Mouse (Mus musculus) cerebellum, postnatal 4 days (tissue): ENCODE results near the gene Degs1.
A peak's percentile ranks its signal among the peaks of the same experiment; 100 is the strongest.
"Not testable (repeated sequence)": the region's sequence is repeated elsewhere in the genome, so short reads cannot be mapped to it uniquely, and the experiment has no call there.

ENCODE experiments used
- DNase-seq, 2 experiments: peaks; one replicate each; pipeline ENCODE4 v3.0.0; 2022; ENCODE audit warnings: low spot score in 2 of 2, mixed read lengths in 1 of 2

Degs1 gene

DNA sequence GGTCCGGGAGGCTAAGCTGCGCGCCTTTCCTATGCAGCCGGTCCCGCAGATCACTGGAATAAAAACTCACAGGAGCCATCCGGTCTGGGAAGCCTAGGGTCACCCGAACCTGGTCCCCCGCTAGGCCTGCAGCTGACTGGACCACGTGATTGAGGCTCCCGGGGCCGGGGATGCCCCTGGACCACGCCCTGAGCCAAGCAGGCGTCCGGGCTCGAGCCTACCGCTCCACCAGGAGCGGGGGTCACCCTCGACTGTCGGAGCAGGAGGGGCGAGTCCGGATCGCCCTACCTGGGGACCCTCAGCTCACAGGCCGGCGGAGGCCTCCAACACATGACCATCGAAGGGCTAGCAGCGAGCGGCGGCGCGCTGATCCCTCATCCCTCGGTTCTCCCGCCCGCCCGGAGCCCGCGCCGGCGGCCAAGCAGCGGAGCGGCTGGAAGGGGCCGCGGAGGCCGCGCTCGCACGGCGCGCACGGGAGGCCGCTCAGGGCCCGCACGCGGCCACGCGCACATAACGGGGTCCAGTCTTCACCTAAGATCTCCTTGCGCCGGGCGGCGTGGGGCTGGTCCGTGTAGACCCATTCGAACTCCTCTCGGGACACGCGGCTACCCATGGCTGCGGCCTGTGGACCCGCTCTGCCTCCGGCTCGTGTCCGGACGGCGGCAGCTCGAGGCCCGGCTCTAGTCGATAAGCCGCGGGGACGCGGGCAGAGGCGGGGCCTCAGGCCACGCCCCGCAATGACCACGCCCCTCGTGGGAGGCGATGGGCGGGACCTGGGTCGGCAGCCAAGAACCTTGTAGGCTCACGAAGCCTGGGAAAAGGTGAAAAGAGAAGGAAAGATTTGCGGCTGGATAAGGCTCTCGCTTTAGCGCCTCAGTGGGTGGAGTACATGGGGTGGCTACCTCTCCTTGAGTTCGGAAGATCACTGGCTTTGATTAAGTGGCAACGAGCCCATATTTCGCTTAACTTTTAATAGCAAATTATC lies at the start of gene Degs1:
Degs1 (minus strand) TSS at position 714 of the 985 bp plus-strand sequence.
- DNase-seq: peak; percentile 83 to 94

DNA sequence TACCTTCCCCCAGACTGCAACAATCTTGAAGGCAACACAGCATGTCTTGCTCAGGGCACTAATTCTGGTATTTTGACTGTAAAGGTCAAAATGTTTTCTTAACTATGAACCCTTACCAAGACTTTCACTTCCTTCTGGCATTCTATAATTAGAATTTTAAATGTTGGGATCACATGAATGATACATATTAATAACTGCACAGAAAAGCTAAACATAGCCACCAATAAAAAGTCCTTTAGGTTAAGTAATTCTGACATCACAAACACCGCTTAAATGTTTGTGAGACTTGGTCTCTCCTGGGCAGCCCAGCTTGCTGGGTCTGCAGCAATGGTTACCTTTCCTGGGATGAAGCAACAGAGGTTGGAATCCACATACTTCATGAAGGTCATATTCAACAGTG lies 43.3 kb upstream of the Degs1 start:
- no peak for DNase-seq

DNA sequence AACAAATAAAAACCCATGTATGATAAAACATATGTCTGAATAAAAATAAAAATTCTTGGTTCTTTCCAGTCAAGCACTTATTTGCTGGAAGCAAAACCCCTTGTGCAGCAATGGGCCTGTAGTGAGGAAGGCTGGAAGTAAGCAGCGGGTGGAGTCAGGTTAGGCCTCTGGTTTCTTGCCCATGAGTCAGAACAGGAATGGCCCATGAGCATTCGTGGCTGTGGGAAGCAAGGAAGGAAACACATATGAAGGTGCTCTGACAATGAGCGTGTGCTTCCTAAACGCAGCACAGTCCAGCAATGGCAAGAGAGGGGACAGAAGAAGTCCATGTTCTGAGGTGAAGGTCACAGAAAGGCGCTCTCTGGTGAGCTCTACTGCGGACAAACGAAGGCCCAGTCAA lies 41.9 kb upstream of the Degs1 start:
- no peak for DNase-seq

DNA sequence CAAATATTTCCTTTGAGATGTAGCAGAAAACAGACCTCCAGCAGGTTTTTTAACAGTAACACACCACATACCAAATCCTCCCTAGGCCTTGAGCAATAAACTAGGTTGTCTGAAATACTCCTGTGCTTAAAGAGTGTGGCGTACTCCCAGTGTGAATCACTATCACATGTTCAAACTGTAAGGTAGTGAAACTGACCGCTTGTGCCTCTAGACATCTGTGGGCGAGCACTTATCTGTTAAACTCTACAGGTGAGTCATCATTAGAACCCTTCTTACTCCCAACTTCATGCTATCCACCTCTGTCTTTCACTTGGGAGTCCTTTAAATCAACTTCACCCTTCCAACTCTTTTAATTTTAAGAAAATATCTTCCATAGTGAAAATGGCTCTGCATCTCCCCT lies 40.5 kb upstream of the Degs1 start:
- DNase-seq: no peak

- no peak for DNase-seq
Measured at GRCm38 (mm10) chr1:182314201-182314600, 31.6 kb upstream of the Degs1 start.

DNA sequence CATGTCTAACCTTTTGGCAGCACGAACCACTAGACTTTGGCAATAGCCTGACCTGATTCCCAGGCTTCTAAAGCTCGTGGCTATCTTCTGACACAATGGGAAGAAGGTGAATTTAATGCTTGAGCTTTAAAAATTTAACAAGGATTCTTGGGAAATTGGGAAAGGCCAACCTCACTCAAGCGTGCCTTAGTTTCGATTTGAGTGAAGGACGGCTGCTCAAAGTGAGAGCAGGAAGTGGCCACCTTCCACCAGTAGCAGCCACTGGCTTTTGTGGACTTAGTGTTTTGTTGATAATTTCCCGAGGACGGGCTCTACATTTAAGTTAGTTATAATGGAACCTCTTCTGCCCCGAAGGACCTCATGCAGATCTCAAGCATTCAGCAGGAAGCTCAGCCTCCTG lies 30.6 kb upstream of the Degs1 start:
- no peak for DNase-seq

- DNase-seq: no peak
Measured at GRCm38 (mm10) chr1:182311376-182311775, 28.8 kb upstream of the Degs1 start.

GRCm38 (mm10) chr1:182310316-182310715 lies 27.7 kb upstream of the Degs1 start:
- no peak for DNase-seq

- DNase-seq: no peak
Measured at GRCm38 (mm10) chr1:182309403-182309802, 26.8 kb upstream of the Degs1 start.

DNA sequence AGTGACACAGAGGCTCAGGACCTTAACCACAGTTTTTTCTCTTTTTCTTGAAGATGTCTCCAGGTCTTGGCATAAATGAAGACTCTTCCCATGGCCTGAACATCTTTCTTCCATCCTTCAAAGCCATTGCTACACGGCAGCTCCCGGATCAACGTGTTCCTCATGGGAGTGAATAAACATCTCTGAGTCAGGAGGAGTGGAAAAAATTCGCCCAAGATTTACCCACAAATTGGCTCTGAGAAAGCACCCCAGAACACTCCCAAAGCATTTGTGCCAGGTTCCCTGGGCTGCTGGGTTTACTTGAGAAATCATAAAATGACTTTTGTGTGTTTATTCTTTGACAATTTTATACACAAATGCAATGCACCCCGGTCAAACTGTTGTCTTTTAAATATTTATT lies 20.3 kb upstream of the Degs1 start:
- no peak for DNase-seq

- no peak for DNase-seq
Measured at GRCm38 (mm10) chr1:182302176-182302870, 19.7 kb upstream of the Degs1 start.

DNA sequence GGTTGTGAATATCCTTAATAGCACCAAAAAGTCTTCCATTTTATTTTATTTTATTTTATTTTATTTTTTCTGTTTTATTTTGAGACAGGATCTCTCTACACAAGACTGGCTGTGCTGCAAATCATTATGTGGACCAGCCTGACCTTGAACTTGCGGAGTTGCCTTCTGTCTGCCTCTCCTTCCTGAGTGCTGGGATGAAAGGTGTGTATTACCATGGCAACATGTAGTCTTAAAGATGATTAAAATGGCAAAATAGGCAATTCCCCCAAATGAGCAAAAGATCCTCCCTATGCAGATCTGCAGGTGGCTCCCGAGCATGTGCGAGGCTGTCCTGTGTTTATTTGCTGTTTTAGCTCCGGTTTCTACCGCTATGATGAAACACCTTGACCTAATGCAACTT lies 15.2 kb upstream of the Degs1 start:
- no peak for DNase-seq

DNA sequence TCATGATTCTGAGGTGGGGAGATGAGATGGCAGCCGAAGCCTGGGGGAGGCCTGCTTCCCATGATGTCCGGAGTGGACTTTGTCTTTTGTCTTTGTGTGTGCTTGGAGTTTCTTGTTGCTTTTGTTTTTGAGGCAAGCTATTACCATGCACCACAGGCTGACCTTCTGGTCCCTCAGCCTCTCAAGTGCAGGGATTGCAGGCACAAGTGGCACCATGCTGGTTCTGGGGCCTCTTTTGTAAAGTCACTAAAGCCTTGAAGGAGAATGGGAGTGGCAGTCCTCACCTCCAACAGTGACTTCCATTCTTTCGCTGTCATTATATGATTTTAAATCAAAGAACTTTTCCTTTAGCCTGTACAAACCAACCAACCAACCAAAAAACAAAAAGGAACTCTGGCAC lies 14.6 kb upstream of the Degs1 start:
- DNase-seq: no peak

DNA sequence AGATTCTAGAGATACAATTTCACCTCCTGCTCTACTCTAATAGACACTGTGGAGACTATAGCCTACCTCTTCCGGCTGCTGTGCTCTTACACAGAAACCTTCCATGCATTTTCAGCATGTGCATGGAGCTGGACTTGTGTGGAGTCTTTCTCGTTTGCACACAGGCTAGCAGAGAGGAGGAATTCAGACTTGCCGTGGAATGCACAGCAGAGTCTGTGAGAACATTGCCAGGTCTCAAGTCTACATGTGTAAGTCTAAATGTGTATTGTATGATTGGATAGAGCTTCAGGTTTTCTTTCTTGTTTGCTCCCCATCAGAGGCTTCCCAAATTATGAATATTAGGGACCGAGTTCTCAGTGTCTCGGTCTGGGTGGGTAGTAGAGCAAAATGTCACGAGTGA lies 14.2 kb upstream of the Degs1 start:
- DNase-seq: no peak

- no peak for DNase-seq
Measured at GRCm38 (mm10) chr1:182296141-182296540, 13.5 kb upstream of the Degs1 start.

DNA sequence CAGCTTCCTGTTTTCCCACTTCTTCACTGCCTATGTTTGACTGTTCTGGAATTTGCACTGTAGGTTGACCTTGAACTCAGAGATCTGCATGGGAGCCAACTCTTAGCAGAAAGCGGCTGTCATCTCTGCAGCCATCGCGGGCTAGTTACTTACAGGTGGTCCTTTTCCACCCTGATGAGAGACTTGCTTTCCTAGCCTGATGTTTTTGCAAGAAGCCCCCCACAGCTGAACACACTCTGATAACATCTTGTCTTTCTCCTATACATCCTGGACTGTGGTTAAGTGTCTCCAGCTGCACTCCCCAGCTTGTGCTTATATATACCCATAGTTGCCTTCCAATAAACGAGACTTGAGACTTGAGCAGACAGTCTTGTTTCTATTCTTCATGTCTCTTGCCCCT lies 9.7 kb upstream of the Degs1 start:
- no peak for DNase-seq

DNA sequence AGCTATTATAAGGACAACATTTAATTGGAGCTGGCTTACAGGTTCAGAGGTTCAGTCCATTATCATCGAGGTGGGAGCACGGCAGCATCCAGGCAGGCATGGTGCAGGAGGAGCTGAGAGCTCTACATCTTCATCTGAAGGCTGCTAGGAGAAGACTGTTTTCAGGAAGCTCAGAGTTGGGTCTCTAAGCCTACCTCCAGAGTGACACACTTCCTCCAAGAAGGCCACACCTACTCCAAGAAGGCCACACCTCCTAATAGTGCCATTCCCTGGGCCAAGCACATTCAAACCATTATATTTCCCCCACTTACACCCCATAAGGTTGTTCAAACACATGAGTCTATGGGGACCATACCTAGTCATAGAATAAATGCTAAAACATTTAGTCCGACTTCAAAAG lies 8.1 kb upstream of the Degs1 start:
- not testable (repeated sequence) for DNase-seq

- DNase-seq: no peak
Measured at GRCm38 (mm10) chr1:182289781-182290180, 7.2 kb upstream of the Degs1 start.

GRCm38 (mm10) chr1:182288601-182289000 lies 6.0 kb upstream of the Degs1 start:
- DNase-seq: no peak

DNA sequence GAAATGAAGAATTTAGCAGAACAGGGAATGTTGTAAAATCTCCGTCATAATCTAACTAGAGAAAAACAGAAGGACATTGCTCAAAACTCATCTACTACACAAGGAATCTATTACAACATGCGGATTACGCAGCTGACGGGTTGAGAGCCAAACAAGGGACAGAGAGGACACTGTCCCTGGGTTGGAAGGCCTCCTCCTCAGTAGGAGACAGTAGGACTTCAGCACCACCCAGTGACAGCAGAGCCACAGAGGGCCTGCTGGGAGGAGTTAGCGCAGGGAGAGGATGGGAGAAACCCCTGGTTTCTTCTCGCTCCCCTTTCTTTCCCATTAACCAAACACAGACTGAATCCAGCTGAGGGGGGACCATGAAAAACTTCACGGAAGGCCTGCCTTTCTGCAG lies 5.2 kb upstream of the Degs1 start:
- DNase-seq: no peak

GRCm38 (mm10) chr1:182284795-182285194 lies 2.2 kb upstream of the Degs1 start:
- DNase-seq: no peak

GRCm38 (mm10) chr1:182283231-182283630 lies 627 bp upstream of the Degs1 start:
- no peak for DNase-seq

- no peak for DNase-seq
Measured at GRCm38 (mm10) chr1:182281251-182281711, 1.3 kb downstream of the Degs1 start.
